Mouse (Mus musculus) activated CD4-positive, CD25-positive, alpha-beta regulatory T cell, adult 9 weeks (primary cell): Measurements from ENCODE around the gene Natd1. TPM values are rescaled to one million over a fixed set of nuclear protein-coding genes. Genes with fewer than 3 reads are reported as not detected.

Source experiments
- polyA plus RNA-seq: library from polyadenylated mRNA; unstranded; fragments of 100-300 nt; shearing (Covaris generic); gene quantifications from one replicate; pipeline ENCODE4 v1.2.1, GENCODE M21; 2017

The Natd1 gene
- polyA plus RNA-seq, result 8.1 TPM

GRCm38 (mm10) chr11:60914491-60914890 lies at the start of gene Natd1:
Gene Natd1, minus strand, starts transcription at chr11:60914750.

GRCm38 (mm10) chr11:60931869-60932481 lies 17.4 kb upstream of the Natd1 start, which contains the start of gene Map2k3:
Gene Map2k3, plus strand, starts transcription at chr11:60932033.

GRCm38 (mm10) chr11:60878675-60879294 lies 35.8 kb downstream of the Natd1 start, which contains the start of gene Tmem11:
Gene Tmem11, minus strand, starts transcription at chr11:60879272.

Other genes starting within 250 kb of the Natd1 start
- 22.2 TPM for gene Llgl1, start 215.0 kb downstream of the Natd1 start, polyA plus RNA-seq
- gene Flii, start 187.5 kb downstream of the Natd1 start, polyA plus RNA-seq, result 204 TPM
- gene Mief2, start 186.4 kb downstream of the Natd1 start, polyA plus RNA-seq, result 19.5 TPM
- 17.9 TPM for gene Top3a, start 137.4 kb downstream of the Natd1 start, polyA plus RNA-seq
- 15.6 TPM for gene Smcr8, start 137.2 kb downstream of the Natd1 start, polyA plus RNA-seq
- gene Shmt1, start 103.0 kb downstream of the Natd1 start, polyA plus RNA-seq, result 27.2 TPM
- gene Dhrs7b, start 84.1 kb downstream of the Natd1 start, polyA plus RNA-seq, result 34.9 TPM
- 42.3 TPM for gene Tmem11, start 35.5 kb downstream of the Natd1 start, polyA plus RNA-seq
- 56.4 TPM for gene Map2k3, start 17.3 kb upstream of the Natd1 start, polyA plus RNA-seq
- not detected for gene Kcnj12, start 107.8 kb upstream of the Natd1 start, polyA plus RNA-seq
- gene Tnfrsf13b, start 212.0 kb upstream of the Natd1 start, polyA plus RNA-seq, result 75.9 TPM